Mouse (Mus musculus): Measurements from ENCODE around the gene Atcay. TPM values are rescaled to one million over a fixed set of nuclear protein-coding genes. Genes with fewer than 3 reads are reported as not detected.
"Not testable (repeated sequence)": the region's sequence is repeated elsewhere in the genome, so short reads cannot be mapped to it uniquely, and the experiment has no call there.

Gene Atcay
- total RNA-seq, 4 experiments from 2014 or later: not detected

- DNase-seq (ENCODE audit: low spot score in 2 of 2): no peak
These were observed 49.7 kb downstream of the Atcay start for GRCm38 (mm10) chr10:81180946-81181345.

GRCm38 (mm10) chr10:81179451-81180342 is 50.9 kb downstream of the Atcay start:
- no peak for DNase-seq (ENCODE audit: low spot score in 2 of 2)

- DNase-seq (ENCODE audit: low spot score in 2 of 2): no peak
These were observed 51.7 kb downstream of the Atcay start for GRCm38 (mm10) chr10:81178927-81179326.

GRCm38 (mm10) chr10:81177958-81178712 is 52.5 kb downstream of the Atcay start:
- no peak for DNase-seq (ENCODE audit: low spot score in 2 of 2)

- no peak for DNase-seq (ENCODE audit: low spot score in 2 of 2)
These were observed 53.1 kb downstream of the Atcay start for GRCm38 (mm10) chr10:81177491-81177925.

GRCm38 (mm10) chr10:81176466-81177271 is 54.0 kb downstream of the Atcay start, which contains the start of gene Eef2:
Gene Eef2, plus strand, starts transcription at chr10:81176631.
- DNase-seq (ENCODE audit: low spot score in 2 of 2): peak; percentile 99

- DNase-seq (ENCODE audit: low spot score in 2 of 2): no peak
These were observed 54.6 kb downstream of the Atcay start for GRCm38 (mm10) chr10:81175936-81176465.

GRCm38 (mm10) chr10:81175345-81175701 is 55.3 kb downstream of the Atcay start:
- DNase-seq (ENCODE audit: low spot score in 2 of 2): not testable (repeated sequence)

- peak in 1 of 2 experiments; percentile 79 for DNase-seq (ENCODE audit: low spot score in 2 of 2)
These were observed 55.9 kb downstream of the Atcay start for GRCm38 (mm10) chr10:81174617-81175344.

- peak in 1 of 2 experiments; percentile 72 for DNase-seq (ENCODE audit: low spot score in 2 of 2)
These were observed 57.5 kb downstream of the Atcay start for GRCm38 (mm10) chr10:81173132-81173531.

- not testable (repeated sequence) for DNase-seq (ENCODE audit: low spot score in 2 of 2)
These were observed 61.2 kb downstream of the Atcay start for GRCm38 (mm10) chr10:81169411-81169900.

- DNase-seq (ENCODE audit: low spot score in 2 of 2): peak; percentile 75 to 80
These were observed 62.0 kb downstream of the Atcay start for GRCm38 (mm10) chr10:81168521-81169244.

GRCm38 (mm10) chr10:81168087-81168431 is 62.6 kb downstream of the Atcay start:
- DNase-seq (ENCODE audit: low spot score in 2 of 2): no peak

- peak; percentile 100 for DNase-seq (ENCODE audit: low spot score in 2 of 2)
These were observed 63.2 kb downstream of the Atcay start, which contains the start of gene Pias4 for GRCm38 (mm10) chr10:81167200-81168086. Gene Pias4, minus strand, starts transcription at chr10:81167923.

- no peak for DNase-seq (ENCODE audit: low spot score in 2 of 2)
These were observed 65.5 kb downstream of the Atcay start for GRCm38 (mm10) chr10:81165118-81165517.

GRCm38 (mm10) chr10:81162318-81162652 is 68.3 kb downstream of the Atcay start:
- DNase-seq (ENCODE audit: low spot score in 2 of 2): no peak

GRCm38 (mm10) chr10:81161602-81162317 is 68.9 kb downstream of the Atcay start:
- DNase-seq (ENCODE audit: low spot score in 2 of 2): no peak

GRCm38 (mm10) chr10:81154736-81155135 is 75.9 kb downstream of the Atcay start:
- no peak for DNase-seq (ENCODE audit: low spot score in 2 of 2)

All from gastrocnemius, adult 8-10 months (tissue).